Mouse (Mus musculus): ENCODE measurements at regions not wholly inside any gene's neighbourhood (a gene's known extent, or its start where the extent isn't known, plus 50 kb on each side); places are given as distances from the start of the nearest gene placed in this dataset.
"Not testable (repeated sequence)": the region's sequence is repeated elsewhere in the genome, so short reads cannot be mapped to it uniquely, and the experiment has no call there.

DNA sequence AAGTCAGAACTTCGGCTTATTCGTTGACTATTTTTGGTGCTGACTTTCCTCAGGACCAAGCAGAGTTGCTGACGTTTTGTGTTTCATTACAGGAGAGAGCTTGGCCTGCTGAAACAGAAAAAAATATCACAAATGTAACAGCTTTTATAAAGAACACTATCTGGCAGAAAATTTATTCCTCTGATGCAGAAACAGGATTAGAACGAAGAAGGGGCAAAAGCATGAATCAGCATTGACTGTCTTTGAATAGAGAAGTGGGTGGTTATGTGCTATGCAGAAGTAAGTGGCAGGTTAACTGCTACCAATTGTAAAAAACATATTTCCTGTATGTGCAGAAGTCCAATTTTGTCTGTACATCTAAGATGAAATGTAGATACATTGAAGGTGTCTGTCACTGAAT is 502.2 kb upstream of the Brinp1 start:
- ChIA-PET POLR2A (no interaction called here), CTCF (no interaction called here)

GRCm38 (mm10) chr4:69446161-69446560 is 492.0 kb upstream of the Brinp1 start:
- ChIA-PET CTCF (no interaction called here), POLR2A (no interaction called here)

GRCm38 (mm10) chr4:69443956-69444355 is 489.8 kb upstream of the Brinp1 start:
- POLR2A ChIA-PET, result no interaction called here
- CTCF ChIA-PET, result no interaction called here

DNA sequence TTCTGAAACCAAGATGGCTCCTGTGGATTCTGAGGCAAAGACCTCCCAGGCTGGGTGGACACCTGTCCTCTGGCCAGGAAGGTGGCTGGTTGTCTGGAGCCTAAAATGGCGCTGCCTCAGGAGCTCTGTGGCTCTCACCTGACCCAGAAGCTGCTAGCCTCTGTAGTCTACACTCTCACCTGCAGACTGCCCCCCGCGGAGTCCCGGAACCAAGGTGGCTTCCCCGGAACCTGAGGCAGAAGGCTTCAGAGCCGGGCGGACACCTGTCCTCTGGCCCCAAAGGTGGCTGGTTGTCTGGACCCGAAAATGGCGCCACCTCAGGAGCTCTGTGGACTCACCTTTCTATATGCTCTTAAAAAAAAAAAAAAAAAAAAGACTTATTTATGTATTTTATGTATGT is 481.2 kb upstream of the Brinp1 start:
- ChIA-PET POLR2A (no interaction called here), CTCF (no interaction called here)

DNA sequence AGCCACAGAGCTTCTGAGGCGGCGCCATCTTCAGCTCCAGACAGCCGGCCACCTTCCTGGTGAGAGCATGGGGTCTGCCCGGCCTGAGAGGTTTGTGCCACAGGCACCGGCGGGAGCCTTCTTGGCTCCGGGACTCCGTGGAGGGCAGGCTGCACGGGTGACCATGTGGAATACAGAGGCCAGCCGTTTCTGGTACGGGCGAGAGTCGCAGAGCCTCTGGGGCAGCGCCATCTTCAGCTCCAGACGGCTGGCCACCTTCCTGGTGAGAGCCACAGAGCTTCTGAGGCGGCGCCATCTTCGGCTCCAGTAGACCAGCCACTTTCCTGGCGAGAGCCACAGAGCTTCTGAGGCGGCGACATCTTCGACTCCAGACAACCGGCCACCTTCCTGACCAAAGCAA is 456.2 kb upstream of the Brinp1 start:
- POLR2A ChIA-PET, CTCF ChIA-PET: not testable (repeated sequence)

DNA sequence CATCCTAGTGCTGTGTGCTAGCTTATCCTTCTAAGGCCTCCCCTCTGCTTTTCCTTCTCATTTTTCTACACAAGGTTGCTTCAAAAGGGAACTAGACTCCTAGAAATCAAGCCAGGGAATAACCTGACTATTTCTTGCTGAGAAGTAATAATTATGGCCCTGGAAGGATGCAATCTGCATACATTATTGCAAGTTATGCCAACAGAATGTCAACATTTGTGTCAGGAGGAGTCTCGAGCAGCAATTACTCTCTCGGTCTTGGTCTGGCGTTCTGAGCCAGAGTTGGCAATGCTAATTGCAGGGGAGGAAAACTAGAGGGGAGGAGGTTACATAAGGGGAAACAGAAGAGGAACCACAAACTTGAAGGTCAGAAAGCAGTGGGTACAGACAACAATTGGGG is 441.3 kb upstream of the Brinp1 start:
- CTCF ChIA-PET, result no interaction called here
- POLR2A ChIA-PET, result no interaction called here

DNA sequence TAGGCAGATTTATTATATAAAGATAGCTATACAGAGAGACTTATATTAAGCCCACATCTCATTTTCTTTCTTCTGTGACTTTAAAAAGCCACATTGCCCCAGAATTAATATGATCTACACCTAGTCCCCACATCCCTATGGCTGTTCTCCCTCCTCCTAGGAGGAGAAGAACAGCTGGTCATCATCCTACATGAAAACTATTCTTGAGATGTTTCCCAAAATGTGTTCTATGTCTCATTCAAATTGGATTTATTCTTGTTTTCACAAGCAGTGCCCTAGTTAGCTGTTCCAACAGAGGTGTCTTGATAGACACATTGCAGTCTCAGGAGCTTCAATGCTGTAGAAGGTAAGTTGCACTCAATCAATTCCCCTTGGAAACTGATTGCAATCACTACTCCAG is 429.1 kb upstream of the Brinp1 start:
- ChIA-PET CTCF (no interaction called here), POLR2A (no interaction called here)

DNA sequence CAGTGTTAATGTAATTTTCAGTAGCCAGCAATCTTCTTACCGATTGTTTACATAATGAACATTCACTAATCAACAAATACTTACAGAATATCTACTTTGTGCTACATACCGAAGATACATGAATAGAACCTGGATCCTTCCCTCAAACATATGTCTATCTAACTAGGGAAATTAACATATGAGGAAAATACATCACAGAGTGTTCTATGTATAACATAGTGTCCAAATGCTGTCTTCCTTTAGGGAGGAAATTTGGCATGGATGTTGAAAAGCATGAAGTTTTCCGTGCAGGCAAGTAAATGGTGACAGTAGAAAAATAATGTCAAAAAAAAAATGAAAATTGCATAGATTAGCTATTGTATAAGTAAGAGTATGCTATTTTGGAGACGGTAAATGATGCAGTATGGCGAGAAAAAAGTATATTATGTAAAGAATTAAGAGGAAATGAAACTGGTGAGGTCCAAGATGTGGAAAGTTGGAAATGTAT is 392.8 kb upstream of the Brinp1 start:
- CTCF ChIA-PET, result no interaction called here
- POLR2A ChIA-PET, result no interaction called here

- CTCF ChIA-PET, result no interaction called here
These were observed 373.4 kb upstream of the Brinp1 start for GRCm38 (mm10) chr4:69327606-69328005.

More at GRCm38 (mm10) chr4:69327606-69328005, 373.4 kb upstream of the Brinp1 start:
- POLR2A ChIA-PET, result interaction anchor here in 1 of 4 experiments (0.6 kb wide), 1 partner anchor 663 kb away, joined by 3 read pairs; no protein-coding TSS in a partner anchor

Data from embryonic stem cell, embryonic (primary cell).